Mouse (Mus musculus): ENCODE measurements around the gene Ceacam16.

Gene Ceacam16

DNA sequence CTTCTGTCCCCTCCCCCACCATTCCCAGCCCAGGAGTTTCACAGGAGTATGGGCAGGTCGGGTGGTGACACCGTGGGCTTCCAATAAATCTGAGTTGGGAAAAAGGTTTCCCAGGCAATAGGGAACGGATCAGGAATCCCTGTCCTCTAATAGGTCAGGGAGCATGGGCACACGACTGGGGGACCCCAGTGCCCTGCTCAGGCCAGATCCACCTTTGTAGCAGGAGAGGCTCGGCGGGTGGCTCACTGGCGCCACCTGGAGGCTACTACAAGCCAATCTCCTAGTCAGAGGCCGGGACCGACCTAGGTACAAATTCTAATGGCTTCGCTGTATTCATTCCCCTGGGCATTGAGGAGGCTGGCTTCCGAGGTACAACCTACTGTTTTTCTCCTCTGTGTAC is 17.5 kb downstream of the Ceacam16 start:
- no peak for DNase-seq (ENCODE audit: low spot score in 2 of 2)

DNA sequence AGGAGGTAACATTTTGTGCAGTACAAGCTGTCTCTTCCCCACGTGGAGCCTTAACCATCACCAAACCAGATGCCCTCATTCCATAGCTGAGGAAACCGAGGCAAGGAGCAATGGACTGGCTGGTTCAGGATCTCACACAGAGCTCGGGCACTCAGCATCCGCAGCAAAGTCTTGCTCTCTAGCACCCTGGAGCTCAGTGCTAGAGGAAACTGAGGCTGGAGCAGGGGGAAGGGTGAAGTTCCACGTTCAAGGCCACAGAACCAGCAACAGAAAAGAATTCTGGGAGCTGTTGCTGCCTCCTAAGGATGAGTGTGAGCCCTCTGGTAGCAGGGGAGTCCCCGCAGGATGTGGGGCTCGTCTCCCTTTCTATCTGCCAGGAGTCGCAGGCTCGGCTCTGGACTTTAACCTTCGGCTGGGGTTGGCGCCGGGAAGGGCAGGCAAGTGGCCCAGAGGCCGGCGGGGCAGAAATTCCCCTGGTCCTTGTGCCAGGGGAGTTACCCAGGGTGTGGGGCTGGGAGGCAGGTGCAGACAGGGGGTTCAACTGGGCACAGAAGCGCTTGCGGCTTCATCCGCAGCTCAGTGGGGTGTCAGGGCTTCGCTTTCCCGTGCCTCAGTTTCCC is 18.1 kb downstream of the Ceacam16 start:
- DNase-seq (ENCODE audit: low spot score in 2 of 2) = no peak

DNA sequence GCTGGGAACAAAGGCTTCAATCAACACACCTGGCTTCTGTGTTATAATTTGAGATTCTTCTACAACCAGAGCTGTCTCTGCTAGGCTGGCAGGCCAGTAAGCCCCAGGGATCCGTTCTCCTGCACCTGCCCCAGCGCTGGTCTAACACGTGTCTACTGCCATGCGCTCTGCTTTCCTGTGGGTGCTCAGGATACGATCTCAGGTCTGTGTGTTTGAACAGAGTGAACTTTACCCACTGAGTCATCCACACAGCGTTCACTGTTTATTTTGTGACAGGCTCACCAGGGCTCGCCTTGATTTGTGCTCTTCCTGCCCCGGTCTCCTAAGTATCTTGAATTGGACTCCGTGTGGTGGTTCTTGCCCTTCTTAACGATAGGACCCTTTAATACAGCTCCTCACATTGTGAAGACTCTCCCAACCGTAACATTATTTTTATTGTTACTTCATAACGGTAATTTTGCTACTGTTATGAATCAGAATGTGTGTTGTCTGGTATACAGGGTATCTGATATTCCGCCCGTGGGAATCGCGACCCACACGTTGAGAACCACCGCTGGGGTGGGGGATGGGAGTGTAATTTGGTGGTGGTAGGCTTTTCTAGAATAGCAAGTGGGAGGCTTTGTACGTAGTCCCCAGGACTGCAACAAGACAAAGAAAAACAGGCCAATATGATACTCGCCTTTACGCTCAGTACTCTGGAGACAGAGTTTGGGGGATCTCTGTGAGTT is 19.2 kb downstream of the Ceacam16 start:
- no peak for DNase-seq (ENCODE audit: low spot score in 2 of 2)

DNA sequence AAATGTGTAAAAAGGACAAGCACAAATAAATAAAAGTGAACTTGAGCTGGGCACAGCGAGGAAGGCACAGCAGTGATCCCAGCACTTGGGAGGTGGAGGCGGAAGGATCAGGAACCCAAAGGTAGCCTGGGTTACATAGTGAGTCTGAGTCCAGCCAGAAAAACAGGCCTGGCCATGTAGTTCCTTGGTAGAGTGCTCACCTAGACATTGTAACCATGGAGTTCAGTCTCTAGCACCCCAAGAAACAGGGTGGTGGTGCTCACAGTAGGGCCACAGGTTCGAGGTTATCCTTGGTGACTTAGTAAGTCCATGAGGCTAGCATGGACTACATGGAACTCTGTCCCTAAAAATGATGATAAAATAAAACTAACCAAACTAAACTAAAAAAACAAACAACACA is 20.2 kb downstream of the Ceacam16 start:
- no peak for DNase-seq (ENCODE audit: low spot score in 2 of 2)

DNA sequence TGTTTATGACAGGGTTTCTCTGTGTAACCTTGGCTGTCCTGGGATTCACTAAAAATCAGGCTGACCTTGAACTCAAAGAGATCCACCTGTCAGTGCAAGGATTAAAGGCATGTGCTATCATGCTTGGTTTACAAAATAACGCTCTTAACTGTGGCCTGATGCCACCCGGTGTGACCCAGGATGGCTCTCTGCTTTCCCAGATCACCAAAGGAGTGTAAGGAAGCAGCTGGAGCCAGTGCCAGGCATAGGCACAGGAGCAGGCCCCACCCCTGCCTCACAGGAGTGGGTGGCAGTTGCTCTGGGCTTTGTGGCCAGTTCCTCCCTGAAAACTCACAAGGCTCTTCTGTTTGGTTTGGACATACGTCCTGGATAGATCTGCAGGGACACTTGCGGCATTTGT is 20.7 kb downstream of the Ceacam16 start:
- no peak for DNase-seq (ENCODE audit: low spot score in 2 of 2)

DNA sequence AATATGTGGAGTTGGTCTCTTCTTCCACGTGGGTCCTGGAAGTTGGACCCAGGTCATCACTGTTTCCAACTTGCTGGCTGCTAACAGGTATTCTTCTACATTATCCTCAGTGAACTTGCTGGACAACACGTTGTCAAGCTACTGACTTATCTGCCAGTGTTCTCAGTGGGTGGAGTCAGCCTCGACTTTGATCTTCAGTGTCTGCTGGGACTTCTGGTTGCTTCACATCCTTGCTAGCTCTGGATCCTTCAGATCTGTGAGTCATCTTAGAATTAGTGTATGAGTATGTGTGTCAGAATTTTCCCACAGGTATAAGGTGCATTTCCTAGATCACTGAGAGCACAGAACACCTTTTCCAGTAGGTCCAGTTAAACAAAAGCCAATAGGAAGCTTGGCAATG is 24.3 kb downstream of the Ceacam16 start:
- no peak for DNase-seq (ENCODE audit: low spot score in 2 of 2)

DNA sequence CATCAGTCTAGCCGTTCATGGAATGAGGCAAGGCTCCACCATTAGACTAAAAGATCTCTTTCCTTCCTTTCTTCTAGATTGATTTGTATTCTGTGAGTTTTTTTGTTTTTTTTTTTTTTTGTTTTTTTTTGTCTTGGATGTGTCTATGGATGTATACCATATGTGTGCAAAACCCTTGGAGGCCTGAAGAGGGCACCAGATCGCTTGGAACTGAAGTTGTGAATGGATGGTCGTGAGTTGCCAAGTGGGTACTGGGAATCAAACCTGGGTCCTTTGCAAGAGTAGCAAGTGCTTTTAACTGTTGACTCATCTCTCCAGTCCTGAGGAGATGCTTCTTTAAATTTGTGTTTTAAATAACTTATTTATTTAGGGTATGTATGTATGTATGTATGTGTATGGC is 27.0 kb downstream of the Ceacam16 start:
- no peak for DNase-seq (ENCODE audit: low spot score in 2 of 2)

DNA sequence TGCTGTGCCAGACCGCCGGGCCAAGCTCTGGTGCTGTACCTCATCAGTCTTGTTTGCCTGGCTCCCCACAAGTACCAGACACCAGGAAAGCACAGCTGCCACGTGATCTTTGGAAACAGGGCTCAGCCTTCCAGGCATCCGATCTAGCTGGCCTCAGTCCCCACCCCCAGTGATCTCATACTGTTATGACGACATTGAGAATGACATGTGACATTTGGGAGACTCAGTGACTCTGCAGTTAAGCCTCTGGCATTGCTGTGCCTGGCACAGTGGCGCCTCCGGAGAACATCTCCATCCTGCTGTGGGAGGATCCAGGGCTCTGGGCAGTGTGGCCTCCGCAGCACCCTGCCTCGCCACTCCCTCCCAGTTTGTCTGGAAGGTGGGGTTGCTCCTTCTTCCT is 29.3 kb downstream of the Ceacam16 start:
- no peak for DNase-seq (ENCODE audit: low spot score in 2 of 2)

DNA sequence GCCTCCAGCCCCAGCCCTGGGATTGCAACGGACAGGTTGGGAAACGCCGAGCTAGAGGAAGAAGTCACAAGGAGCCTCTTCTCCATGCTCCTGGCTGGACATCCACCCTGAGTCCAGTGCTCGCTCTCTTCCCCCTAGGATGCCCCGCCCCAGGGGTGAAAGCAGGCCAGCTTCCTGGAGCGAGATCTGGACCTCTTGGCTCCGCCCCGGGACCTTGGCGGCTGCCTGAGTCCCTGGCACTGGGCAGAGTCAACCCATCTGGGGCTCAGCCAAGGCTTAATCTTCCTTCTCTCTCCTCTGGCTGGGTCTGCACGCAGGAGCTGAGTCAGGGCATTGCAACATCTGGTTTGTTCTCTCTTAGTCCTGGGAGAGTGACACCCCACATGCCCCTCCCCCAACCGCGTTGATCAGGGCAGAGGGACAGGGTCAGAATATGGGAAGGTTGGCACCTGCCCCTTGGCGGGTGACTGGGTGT is 30.4 kb downstream of the Ceacam16 start:
- DNase-seq (ENCODE audit: low spot score in 2 of 2) = peak; percentile 28 to 37

DNA sequence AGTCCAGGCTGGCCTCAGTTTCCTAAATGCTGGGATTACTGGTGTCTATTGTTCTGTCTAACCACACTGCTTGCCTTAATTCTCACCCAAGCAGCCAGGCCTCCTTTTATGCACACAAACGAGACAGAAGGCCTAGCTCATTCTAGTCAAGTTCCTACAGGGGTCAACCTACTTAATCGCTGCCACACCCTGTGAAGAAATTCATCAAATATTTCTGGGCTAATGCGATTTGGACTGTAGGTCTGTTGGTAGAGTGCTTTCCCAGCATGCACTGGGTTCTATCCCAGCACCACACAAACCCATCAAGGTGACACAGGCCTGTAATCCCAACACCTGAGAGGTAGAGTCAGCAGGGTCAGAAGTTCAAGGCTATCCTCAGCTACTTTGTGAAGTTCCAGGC is 31.4 kb downstream of the Ceacam16 start:
- DNase-seq (ENCODE audit: low spot score in 2 of 2) = no peak

DNA sequence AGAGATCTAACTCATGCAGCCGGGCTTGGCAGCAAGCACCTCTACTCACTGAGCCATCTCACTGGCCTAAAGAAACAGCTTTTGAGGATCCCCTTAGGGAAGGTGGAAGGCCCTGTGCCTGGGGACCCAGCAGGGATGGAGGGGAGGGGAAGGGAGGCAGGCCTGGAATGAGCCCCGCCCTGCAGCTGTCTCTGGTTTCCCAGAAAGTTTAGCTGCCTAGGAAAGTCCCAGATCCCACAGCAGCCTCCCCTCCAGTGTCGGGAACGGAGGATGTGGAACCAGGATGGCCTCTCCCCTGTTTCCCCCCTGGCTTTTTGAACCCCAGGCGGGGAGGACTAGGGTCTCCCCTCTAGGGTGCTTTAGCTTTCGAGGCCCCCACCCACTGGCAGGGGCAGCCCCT is 34.3 kb downstream of the Ceacam16 start:
- DNase-seq (ENCODE audit: low spot score in 2 of 2) = no peak

DNA sequence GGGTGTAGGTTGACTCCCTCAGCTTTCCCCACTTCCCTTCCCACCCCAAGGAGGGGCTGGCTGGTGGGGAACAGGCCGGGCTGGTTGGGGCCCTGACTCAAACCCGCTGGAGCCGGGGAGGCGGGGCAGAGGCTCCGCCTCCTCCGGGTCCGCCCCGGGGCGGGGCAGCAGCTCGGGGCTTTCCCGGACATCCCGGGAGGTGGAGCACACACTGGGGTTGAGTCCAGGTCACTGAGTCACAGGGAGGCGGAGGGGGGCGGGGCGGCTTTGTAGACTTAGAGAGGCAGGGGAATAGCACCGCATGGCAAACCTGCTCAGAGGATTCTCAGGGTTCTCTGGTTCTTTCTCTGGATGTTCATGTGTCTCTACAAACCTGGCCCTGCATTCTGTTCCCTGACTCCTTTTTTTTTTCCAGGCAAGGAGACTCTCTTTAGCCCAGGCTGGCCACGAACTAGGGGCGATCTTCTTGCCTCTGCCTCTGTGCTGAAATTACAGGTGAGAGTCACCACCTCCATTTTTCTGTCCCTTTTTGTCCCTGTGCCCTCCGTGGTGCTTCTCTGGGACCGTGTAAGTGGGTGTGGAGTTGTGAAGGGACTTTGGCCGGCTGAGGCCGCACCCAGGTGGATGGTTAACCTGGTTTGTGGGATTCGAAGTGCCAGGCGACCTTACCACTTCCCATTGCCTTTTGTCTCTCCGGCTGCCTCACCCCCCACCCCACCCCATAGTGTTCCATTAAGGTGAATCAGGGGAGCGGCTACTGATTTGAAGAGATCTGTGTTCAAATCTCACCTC is 36.7 kb downstream of the Ceacam16 start:
- DNase-seq (ENCODE audit: low spot score in 2 of 2) = peak in 1 of 2 experiments; percentile 38

DNA sequence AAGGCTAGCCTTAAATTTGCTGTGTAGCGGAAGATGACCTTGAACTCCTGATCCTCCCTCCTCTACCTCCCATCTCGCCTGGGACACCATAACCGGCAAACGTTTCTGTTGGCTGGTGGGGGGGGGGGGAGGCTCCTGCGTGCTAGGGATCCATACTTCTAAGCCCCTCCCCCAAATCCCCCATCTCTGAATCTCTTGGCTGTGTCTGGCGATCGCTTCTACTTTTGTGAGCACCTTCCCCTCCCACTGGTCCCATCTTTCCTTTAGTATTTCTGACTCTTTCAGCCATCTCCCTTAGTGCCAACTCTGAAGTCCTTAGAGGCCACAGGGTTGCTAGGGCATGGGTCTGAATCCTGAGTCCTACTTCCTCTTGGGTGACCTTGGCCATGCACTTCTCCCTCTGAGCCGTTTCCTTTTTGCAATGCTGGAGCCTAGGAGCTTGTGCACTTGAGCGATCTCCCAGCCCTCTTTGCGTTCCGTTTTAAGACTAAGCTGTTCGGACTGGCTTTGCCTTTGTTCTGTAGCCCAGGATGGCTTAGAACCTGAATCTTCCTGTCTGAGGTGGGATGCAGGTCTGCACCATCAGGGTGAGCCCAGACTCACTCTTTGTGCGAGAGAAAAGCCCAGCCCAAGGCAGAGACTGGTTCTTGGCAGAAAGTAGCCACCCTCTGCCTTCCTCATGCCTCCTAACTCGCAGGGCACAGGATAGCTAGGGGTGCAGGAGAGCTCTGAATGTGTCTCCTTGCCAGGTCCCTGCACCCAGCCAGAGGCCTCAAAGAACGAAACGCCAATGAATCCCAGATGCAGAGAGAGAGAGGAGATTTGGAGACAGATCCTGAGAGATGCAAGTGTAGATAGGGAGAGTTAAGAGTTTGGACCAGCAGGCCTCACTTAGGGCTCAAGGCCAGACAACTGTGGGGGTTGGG is 37.6 kb downstream of the Ceacam16 start:
- no peak for DNase-seq (ENCODE audit: low spot score in 2 of 2)

DNA sequence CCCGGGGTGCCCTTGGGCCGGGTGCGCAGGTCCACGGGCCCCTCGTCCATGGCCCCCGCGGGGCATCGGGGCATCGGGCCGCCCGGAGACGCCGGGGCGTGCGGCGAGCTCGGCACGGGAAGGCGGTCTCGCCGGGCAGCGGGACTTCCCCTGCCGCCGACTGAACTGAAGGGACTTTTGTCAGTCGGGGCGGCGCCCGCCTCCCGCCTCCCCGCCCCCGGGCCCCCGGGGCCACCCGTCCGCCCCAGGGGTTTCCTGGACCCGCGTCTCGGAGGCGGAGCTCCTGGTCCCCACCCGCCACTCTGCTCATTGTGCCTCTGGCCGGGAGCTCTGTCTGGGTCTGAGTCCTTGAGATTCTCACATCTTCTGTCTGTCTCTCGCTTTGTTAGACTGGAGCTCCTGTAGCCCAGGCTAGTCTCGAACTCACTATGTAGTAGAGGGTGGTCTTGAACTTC is 38.5 kb downstream of the Ceacam16 start, which contains the start of gene Bcl3:
Gene Bcl3, minus strand, starts transcription at position 167 of the 455 bp plus-strand sequence.
- DNase-seq (ENCODE audit: low spot score in 2 of 2) = no peak

DNA sequence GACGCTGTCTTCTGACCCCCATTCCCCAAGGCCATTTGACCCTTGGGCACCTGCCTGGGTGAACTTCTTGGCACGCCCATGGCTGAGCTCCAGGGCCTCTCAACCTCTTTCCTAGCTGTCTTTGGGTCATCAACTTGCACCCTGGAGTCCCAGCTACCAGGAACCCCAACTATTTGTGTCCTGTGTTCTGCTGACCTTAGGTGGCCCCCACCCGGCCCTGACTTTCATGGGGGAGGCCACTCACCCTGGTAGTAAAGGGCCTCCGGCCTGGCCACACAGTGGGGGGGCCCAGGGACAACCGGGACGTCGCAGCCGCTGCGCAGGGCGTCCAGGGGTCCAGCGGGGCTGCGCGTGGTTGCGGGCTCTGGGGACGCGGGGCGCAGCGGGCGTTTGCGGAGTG is 38.9 kb downstream of the Ceacam16 start:
- DNase-seq (ENCODE audit: low spot score in 2 of 2) = no peak

DNA sequence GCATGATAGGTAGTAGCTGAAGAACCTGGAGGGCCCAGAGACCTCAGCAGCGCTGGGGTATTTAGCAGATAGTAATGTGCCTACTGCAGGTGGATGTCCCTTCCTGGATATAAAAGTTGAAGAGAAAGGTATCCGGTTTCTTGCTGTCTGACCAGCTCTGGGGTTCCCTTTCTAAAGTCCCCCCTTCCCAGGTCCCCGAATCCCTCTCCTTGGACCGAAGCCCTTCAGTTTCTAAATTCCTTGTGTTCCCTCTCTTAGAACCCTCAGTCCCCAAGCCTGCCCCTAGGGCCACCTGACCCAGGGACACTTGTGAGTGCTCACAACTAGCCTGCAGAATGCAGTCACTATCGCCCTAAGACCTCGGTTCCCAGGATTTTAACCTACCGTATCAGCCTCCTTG is 39.5 kb downstream of the Ceacam16 start:
- no peak for DNase-seq (ENCODE audit: low spot score in 2 of 2)

DNA sequence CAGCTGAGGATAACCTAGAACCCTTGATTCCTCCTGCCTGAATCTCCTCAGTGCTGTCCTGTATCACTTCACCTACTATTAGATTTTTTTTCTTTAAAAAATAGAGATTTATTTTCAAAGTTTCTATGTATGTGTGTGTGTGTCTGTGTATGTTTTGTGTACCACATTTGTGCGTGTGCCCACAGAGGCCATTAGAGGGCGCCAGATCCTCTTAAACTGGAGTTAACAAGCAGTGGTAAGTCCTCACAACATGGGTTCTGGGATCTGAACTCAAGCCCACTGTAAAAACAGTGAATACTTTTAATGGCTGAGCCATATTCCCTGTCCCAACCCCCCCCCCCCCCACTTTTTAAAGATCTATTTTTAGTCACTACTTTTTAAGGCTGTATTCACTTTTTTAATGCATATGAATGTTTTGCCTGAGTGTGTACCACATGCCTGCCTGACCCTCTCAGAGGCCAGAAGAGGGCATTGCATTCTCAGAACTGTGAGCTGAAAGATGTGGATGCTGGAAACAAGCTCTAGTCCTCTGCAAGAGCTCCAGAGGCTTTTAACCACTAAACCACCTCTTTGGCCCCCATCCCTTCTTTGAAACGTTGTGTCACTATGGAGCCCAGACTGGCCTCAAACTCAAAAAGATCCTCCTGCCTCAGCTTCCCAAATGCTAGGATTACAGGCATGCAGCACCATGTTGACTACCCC is 40.6 kb downstream of the Ceacam16 start:
- no peak for DNase-seq (ENCODE audit: low spot score in 2 of 2)

DNA sequence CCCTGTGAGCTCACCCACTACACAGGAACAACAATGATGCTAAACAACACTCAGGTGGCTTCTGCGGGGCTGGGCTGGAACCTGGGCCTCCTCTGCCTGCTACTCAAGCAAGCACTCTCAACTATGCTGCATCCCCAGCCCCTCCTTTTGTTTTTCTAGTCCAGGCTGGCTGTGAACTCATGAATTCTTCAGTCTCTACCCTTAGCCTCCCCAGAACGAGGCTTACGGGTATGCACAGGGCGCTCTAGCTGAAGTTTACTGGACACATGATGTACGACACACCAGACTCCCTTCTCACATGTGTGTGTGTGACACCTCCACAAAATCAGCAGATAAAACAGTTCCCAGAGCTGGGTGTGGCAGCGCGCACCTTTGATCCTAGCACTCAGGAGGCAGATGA is 42.2 kb downstream of the Ceacam16 start:
- no peak for DNase-seq (ENCODE audit: low spot score in 2 of 2)

DNA sequence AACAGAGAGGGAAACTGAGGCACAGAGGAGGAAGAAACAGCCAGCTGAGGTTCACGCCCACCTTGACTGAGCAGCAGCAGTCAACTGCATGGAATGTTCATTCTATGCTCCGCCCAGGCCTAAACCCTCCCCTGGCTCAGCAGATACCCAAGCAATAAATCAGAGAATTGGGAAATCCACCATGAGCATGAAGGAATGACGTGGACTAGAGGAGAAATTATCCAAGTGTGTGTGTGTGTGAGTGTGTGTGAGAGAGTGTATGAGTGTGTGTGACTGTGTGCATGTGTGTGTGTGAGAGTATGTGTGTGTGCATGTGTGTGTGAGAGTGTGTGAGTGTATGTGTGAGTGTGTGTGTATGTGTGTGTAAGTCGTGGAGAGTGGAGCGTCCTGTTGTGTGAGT is 42.7 kb downstream of the Ceacam16 start:
- DNase-seq (ENCODE audit: low spot score in 2 of 2) = no peak

DNA sequence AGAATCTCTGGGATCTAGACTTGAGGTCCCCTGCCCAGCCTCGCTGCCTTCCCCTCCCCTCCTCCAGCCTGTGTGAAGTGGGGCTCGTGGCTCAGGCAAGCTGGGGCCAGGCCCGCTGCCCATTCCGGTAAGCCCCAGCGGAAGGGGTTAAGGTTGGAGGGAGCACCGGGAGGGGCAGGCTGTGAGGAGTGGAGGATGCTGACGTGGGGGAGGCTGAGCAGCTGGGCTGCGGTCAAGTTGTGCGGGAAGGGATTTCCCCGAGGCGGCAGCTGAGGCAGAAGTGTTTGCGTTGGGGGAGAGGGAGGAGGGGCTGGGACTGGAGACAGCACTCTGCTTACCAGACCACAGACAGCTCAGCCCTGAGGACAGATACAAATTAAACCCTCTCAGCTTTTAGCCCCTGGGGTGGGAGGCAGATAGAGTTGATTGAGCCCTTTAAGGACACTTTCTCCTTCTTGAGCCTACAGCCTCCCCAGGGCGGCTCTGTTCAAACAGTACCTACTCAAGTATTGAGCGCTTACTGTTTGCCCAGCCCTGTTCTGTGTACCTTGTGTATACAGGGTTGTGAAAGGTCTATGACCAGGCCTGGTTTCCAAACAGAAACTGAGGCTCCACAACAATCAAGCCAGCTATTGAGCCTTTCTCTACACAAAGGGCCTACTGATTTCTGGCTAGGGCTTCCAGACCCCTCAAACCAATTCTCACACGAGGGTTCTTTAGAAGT is 43.6 kb downstream of the Ceacam16 start:
- DNase-seq (ENCODE audit: low spot score in 2 of 2) = peak in 1 of 2 experiments; percentile 36

All from frontal cortex, postnatal 10 days (tissue).